Mouse (Mus musculus) forebrain, embryonic 12.5 days (tissue): Measurements from ENCODE around the gene Tmem235. TPM values are rescaled to one million over a fixed set of nuclear protein-coding genes. Genes with fewer than 3 reads are reported as not detected.

Source experiments
- ATAC-seq: fragments of 200-750 bp; cut with Nextera tagmentation; 2 replicates; pipeline ENCODE4 v1.8.0; 2017; ENCODE audit warnings: moderate TSS enrichment; ENCODE audit not compliant: low FRiP score
- H3K27ac ChIP-seq: fragments of 300-500 bp; sonication (generic); 2 replicates; pipeline ENCODE4 v1.5.1; 2016; ENCODE audit warnings: mild to moderate bottlenecking
- H3K27me3 ChIP-seq: fragments of 300-500 bp; sonication (generic); 2 replicates; pipeline ENCODE4 v1.6.1; 2016; ENCODE audit warnings: mild to moderate bottlenecking
- H3K36me3 ChIP-seq: fragments of 300-500 bp; sonication (generic); replicated peaks from 2 replicates; pipeline ENCODE4 v1.6.1; 2016; ENCODE audit warnings: mild to moderate bottlenecking
- H3K4me1 ChIP-seq: fragments of 300-500 bp; sonication (generic); 2 replicates; pipeline ENCODE4 v1.6.1; 2016
- H3K4me2 ChIP-seq: fragments of 300-500 bp; sonication (generic); 2 replicates; pipeline ENCODE4 v1.6.1; 2016; ENCODE audit warnings: mild to moderate bottlenecking, moderate library complexity
- H3K4me3 ChIP-seq: fragments of 300-500 bp; sonication (generic); replicated peaks from 2 replicates; pipeline ENCODE4 v1.5.1; 2016; ENCODE audit warnings: mild to moderate bottlenecking
- H3K9ac ChIP-seq: fragments of 300-500 bp; sonication (generic); 2 replicates; pipeline ENCODE4 v1.6.1; 2016; ENCODE audit warnings: mild to moderate bottlenecking
- H3K9me3 ChIP-seq: fragments of 300-500 bp; sonication (generic); 2 replicates; pipeline ENCODE4 v1.6.1; 2016
- WGBS: fragments of 180-500 bp; shearing (Covaris S2); methylation state at CpG from one replicate; pipeline ENCODE4 v1.1.7; 2016; 5-methylcytosine and 5-hydroxymethylcytosine counted together
- polyA plus RNA-seq: library from polyadenylated mRNA; unstranded; fragments of >200 nt; fragmentation: Nextera tagmentation; extraction: Ambion mirVana; gene quantifications from 2 replicates; pipeline ENCODE4 v1.2.1, GENCODE M21; 2016

Tmem235 gene
- polyA plus RNA-seq, 1 experiment from 2014 or later = not detected

DNA sequence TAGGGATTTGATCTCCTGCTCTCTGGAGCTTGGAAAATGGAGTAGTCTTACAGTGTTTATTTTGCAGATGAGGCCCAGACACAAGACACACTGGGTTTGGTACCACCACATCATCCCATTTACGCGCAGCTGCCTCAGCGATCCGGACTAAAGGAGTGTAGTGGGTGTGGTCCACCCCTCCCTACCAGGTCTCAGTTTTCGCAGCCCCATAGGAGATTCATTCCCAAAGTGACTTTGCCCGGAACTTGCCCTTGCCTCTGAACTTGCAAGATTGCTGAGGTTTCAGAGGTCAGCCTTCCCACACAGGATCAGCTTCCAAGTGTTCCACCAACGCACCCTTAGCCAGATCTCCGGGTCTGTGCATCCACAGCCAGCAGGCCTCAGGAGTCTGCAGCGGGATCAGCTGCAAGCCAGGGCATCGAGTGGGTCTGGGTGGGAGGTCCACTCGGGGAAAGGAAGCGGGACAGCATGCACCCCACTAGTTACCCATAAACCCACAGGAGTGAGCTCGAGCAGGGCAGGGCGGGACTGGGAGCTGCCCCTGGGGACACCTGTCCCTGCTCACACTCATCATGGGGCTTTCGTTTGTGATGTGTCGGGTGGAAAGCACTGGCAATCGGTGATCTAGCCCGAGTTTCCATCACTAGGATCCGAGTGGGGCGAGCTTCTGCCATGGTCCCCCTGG is 27.8 kb downstream of the Tmem235 start:
- Histone ChIP-seq H3K4me3 (peak overlapping the region; percentile 30), H3K9ac (0 out of 2 replicates have a peak overlapping the region, but pooled peaks have one; percentile 41), H3K27me3 (peaks cover 92% of the 10 kb centered on the region), H3K4me2 (peak overlapping the region; percentile 56), H3K27ac (peak overlapping the region; percentile 81; the same call in 1 of the 2 replicates), H3K9me3 (no peaks in the 10 kb centered on the region), H3K4me1 (peaks cover 44% of the 10 kb centered on the region), H3K36me3 (no peaks in the 10 kb centered on the region)
- 11% methylated on average over 20 of the region's 20 CpGs for WGBS
- ATAC-seq = no peak

DNA sequence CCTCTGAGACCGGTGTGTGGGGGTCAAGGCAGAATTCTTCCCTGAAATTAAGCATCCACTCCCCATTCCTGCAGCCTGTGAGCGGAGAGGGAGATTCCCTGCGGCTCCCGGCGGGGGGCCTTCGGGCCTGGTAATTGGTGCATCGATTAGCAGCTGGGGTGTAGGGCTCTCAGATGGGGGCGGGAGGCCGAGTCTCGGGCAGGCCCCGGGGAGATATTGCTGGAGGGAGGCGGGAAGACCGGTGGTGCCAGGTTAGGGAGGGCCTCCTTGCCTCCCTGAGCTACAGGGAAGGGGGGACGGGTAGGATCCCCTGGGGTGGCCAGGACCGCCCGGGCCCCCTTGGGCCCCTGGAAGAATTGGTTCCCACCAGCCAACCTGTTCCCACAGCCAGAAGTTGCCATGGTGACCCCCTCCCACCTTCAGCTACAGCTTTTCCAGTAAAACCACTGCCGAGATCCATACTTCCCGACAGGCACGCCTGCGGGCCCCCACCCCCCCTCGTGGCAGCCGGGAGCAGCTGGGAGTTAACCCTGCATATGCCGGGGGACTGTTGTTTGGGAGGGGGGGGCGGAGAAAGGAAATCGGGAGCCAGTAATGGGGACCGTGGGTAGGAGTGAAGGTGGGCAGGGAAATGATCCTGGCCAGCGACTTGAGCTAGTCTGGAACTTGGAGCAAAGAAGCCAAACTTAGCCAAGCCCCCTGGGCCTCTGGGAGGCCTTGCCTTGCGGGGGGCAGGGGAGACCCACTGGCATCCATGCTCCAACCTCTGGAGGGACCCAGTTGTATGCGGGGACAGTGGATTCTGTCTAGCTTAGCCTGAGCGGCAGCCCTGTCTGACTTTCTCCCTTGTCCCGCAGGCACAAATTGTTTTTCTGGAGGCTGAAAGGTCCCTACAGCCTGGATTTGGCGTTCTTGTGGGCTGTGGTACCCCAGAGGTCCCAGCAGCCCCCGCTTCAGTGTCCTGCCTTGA is 28.6 kb downstream of the Tmem235 start:
- WGBS = 1% methylated on average over 33 of the region's 33 CpGs
- no peaks in the 10 kb centered on the region for H3K9me3 ChIP-seq
- peak overlapping the region; percentile 56 for H3K4me2 ChIP-seq
- H3K27ac ChIP-seq = peak overlapping the region; percentile 81
- peak overlapping the region; percentile 41; the same call in 1 of the 2 replicates for H3K9ac ChIP-seq
- H3K27me3 ChIP-seq = peaks cover 93% of the 10 kb centered on the region
- peak overlapping the region; percentile 30 for H3K4me3 ChIP-seq
- no peaks in the 10 kb centered on the region for H3K36me3 ChIP-seq
- peaks cover 44% of the 10 kb centered on the region for H3K4me1 ChIP-seq
- peak; percentile 47 for ATAC-seq

DNA sequence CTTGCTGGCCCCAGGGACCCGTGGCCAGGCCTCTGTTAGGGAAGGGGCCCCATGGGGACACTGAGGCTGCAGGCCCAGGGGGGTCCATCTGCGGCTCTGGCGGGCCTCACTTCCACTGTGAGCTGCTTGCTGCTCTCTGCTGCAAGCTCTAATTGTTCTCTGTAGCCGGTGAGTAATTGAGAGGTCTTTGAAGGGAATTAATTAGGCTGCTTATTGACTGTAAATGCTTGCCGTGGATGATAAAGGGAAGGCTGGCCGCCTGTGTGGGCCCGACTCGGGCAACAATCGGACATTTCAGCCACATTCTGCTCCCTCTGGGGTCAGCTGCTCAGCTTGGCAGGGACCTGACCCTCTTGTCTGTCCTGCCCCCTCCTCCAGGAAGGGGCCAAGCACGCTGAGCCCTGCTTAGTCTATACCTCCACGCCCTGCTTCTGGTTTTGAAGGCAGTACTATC is 29.4 kb downstream of the Tmem235 start:
- H3K4me3 ChIP-seq = peak overlapping the region; percentile 30; the same call in 1 of the 2 replicates
- H3K9ac ChIP-seq = peak overlapping the region; percentile 41; the same call in 1 of the 2 replicates
- H3K27me3 ChIP-seq = peaks cover 93% of the 10 kb centered on the region
- peak overlapping the region; percentile 81 for H3K27ac ChIP-seq
- peaks cover 44% of the 10 kb centered on the region for H3K4me1 ChIP-seq
- peak; percentile 71 for ATAC-seq
- no peaks in the 10 kb centered on the region for H3K36me3 ChIP-seq
- H3K9me3 ChIP-seq = no peaks in the 10 kb centered on the region
- WGBS = 2% methylated on average over 11 of the region's 11 CpGs
- H3K4me2 ChIP-seq = peak overlapping the region; percentile 56

DNA sequence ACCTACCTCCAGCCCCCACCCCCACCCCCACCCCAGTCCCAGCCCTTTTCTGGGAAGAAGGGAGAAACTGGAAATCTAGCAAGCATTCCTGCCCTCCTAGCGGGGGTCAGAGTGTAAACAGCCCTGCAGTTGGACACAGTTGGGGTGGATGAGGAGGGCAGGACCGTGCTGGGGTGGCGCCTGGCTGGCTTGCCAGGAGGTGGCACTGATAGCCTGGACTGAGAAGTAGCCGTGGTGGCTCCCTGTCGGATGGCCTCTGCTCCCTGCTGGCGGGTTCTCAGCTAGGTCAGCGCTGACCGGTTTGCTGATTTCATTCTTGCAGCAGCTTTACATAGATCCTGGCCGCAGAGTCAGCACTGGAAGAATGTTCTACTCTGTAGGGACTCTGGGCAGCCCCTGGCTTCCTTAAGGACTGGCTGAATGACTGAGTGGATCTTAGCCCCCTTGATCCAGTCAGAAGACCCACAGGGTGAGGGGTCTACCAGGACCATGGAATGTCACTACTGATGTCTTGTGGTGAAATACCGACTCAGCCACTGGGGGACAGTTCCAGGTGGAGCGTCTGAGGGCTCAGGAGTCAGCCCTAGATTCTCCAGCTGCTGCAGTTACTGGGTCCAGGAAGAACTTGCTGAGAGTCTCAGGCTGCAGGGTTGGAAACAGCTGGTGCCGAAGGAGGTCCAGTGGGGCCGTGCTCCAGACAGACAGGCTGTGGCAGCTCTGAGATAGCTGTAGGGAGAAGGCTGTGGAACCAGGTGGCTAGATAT is 30.1 kb downstream of the Tmem235 start:
- Histone ChIP-seq H3K4me3 (no peak overlapping the region), H3K9me3 (no peaks in the 10 kb centered on the region), H3K36me3 (no peaks in the 10 kb centered on the region), H3K4me1 (peaks cover 44% of the 10 kb centered on the region), H3K4me2 (peak overlapping the region; percentile 56), H3K9ac (0 out of 2 replicates have a peak overlapping the region, but pooled peaks have one; percentile 41), H3K27ac (peak overlapping the region; percentile 81), H3K27me3 (peaks cover 95% of the 10 kb centered on the region)
- WGBS = 14% methylated on average over 13 of the region's 13 CpGs
- ATAC-seq = peak; percentile 51

DNA sequence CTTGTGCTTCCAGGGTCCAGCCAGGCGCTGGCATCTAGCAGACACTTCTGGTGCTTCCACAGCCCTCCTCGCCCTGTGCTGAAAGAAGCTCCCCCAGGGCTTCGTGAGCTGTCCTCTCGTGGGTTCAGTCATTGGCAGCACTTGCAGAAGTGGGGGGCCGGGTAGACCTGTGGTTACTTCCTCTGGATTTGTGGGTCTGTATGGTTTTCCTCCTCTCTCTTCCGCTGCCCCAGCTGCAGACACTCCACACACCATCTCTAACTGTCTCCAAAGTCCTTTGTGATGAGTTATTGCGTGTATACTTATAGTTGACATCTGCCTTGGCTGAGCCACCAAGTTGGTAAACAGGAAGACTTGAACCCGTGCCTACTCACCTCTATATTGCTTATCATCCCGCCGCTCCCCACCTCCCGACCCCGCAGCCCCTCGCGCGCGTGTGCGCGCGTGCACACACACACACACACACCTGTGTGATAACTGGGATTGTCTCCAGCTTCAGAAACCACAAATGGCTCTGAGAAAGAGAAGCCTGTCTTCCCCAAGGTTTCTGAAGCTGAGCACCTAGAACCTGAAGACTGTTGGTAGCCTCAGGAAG is 31.1 kb downstream of the Tmem235 start:
- Histone ChIP-seq H3K9ac (no peak overlapping the region), H3K9me3 (no peaks in the 10 kb centered on the region), H3K4me1 (peaks cover 44% of the 10 kb centered on the region), H3K36me3 (no peaks in the 10 kb centered on the region), H3K27ac (no peak overlapping the region), H3K4me2 (no peak overlapping the region), H3K27me3 (peaks cover 93% of the 10 kb centered on the region), H3K4me3 (no peak overlapping the region)
- WGBS = 90% methylated on average over 19 of the region's 19 CpGs
- ATAC-seq = no peak

DNA sequence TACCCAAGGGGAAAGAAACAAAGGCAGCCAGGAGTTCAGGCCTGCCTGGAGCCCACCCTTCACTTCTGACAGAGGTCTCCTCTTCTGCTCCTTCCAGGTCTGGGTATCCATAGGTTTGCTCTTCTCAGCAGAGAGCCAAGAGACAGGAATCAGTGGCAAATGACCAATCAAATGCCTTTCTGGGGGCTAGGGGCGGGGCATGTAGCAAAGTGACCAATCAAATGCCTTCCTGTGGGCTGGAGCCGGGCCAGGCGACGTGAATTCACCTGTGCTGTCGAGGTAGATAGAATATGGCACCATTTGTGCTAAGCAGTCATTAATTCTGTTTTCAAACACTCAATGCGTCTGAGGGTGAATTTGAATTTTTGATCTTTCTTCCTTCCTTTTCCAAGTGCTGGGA is 31.6 kb downstream of the Tmem235 start:
- H3K9me3 ChIP-seq = no peaks in the 10 kb centered on the region
- H3K9ac ChIP-seq = no peak overlapping the region
- no peak overlapping the region for H3K4me3 ChIP-seq
- WGBS = 55% methylated on average over 6 of the region's 6 CpGs
- H3K4me2 ChIP-seq = no peak overlapping the region
- H3K27me3 ChIP-seq = peaks cover 88% of the 10 kb centered on the region
- no peak for ATAC-seq
- no peaks in the 10 kb centered on the region for H3K36me3 ChIP-seq
- H3K27ac ChIP-seq = no peak overlapping the region
- H3K4me1 ChIP-seq = peaks cover 44% of the 10 kb centered on the region

DNA sequence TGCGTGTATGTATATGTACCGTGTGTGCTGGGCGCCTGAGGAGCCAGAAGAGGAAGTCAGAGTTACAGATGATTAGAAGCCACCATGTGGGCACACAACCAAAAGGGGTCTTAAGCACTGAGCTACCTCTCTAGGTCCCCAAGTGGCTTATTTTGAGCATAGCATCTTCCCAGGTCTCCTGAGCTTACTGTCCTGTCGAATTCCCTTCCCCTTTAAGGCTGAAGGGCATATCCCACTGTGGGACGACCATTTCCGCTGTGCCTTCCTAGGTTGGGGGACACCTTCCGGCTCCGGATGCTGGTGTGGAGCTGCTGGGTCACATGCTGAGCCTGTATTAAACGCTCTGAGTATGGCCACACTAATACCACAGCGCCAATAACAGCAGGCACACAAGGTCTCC is 34.1 kb downstream of the Tmem235 start:
- ATAC-seq = no peak
- Histone ChIP-seq H3K27me3 (peaks cover 65% of the 10 kb centered on the region), H3K4me1 (peaks cover 26% of the 10 kb centered on the region), H3K9ac (no peak overlapping the region), H3K4me2 (no peak overlapping the region), H3K9me3 (no peaks in the 10 kb centered on the region), H3K4me3 (no peak overlapping the region), H3K36me3 (no peaks in the 10 kb centered on the region), H3K27ac (no peak overlapping the region)
- 67% methylated on average over 10 of the region's 10 CpGs for WGBS

DNA sequence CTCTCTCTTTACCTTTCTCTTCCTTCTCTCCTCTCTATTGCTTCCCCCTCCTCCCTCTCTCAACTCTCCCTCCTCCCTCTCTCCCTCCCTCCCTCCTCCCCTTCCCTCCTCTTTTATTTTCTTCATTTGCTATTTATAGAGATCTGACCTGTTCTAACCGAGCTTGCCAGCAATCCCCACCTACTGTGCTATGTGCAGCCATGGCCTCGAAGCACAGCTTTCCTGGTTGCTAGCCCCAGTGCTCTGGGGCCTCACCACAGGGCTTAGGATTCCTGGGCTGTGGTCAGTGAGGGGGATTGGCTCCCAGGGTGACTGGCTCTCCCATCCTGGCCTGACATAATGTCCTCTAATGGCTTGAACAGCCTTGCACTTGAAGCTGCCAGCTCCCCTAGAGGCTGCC is 36.0 kb downstream of the Tmem235 start:
- H3K27me3 ChIP-seq = peaks cover 48% of the 10 kb centered on the region

DNA sequence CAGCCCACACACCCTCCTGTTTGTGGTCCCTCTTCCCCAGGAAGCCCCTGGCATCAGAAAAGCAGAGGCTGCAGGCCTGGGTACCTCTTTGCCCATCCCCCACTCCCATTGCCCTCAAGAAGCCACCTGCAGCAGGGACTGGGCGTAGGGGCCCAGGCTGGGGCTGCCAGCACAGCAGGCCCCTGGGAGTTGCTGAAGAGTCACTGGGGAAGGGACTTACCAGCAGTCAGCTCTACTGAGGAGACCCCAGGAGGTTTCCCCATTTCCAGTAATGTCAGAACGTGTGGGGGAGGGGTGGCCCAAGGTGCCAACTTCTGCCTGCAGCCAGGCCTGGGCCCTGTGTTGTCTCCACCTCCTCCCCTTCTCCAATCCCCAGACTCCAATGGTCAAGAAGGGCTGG is 41.7 kb downstream of the Tmem235 start:
- no peak for ATAC-seq
- Histone ChIP-seq H3K27ac (no peak overlapping the region), H3K9me3 (no peaks in the 10 kb centered on the region), H3K27me3 (no peaks in the 10 kb centered on the region), H3K36me3 (no peaks in the 10 kb centered on the region), H3K9ac (no peak overlapping the region), H3K4me2 (no peak overlapping the region), H3K4me1 (peaks cover 3% of the 10 kb centered on the region; the same call in 1 of the 2 replicates), H3K4me3 (no peak overlapping the region)
- 61% methylated on average over 2 of the region's 2 CpGs for WGBS

More for the DNA sequence above, 36.0 kb downstream of the Tmem235 start:
- no peak overlapping the region for H3K4me2 ChIP-seq
- no peak overlapping the region for H3K4me3 ChIP-seq
- H3K27ac ChIP-seq = no peak overlapping the region
- H3K4me1 ChIP-seq = peaks cover 7% of the 10 kb centered on the region; the same call in 1 of the 2 replicates
- 47% methylated on average over 2 of the region's 2 CpGs for WGBS
- ATAC-seq = no peak
- no peaks in the 10 kb centered on the region for H3K9me3 ChIP-seq
- no peak overlapping the region for H3K9ac ChIP-seq
- H3K36me3 ChIP-seq = no peaks in the 10 kb centered on the region

DNA sequence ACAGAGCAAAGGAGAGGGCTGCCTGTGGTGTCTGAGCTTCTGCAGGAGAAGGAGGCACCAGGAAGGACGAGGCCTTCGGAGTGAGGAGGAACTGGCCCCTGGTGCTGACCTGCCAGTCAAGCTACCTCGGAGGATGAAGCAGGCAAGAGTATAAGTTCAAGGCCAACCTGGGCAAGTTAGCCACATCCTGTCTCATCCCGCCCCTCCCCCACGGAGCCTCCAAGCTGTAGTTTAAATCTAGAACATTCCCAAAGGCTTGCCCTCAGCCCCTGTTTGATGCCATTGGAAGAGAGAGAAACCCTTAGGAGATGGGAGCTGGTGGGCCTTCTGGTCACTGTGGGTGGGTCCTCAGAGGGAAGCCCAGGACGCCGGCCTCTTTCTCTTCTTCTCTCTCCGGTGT is 43.9 kb downstream of the Tmem235 start:
- H3K9ac ChIP-seq = no peak overlapping the region
- H3K4me3 ChIP-seq = no peak overlapping the region
- H3K4me1 ChIP-seq = peaks cover 3% of the 10 kb centered on the region; the same call in 1 of the 2 replicates
- no peaks in the 10 kb centered on the region for H3K9me3 ChIP-seq
- H3K36me3 ChIP-seq = no peaks in the 10 kb centered on the region
- ATAC-seq = no peak
- H3K27me3 ChIP-seq = no peaks in the 10 kb centered on the region
- WGBS = 89% methylated on average over 8 of the region's 8 CpGs
- no peak overlapping the region for H3K27ac ChIP-seq
- no peak overlapping the region for H3K4me2 ChIP-seq

DNA sequence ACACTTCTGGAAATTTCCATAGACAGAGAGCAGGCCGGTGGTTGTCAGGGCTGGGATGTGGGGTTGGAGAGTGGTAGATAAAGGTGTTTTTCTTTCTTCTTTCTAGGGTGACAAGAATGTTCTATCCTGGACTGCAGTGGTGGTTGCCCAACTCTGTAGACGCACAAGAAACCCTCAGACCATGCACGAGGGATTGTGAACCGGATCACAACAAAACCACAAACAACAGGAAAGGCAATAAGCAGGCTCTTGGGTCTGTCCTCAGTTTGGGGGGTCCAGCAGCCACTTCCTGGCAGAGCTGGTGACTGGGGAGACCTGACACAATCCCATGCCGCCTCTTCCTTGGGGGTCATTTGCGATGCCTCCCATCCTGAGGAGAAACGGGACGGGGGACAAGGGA is 48.8 kb downstream of the Tmem235 start:
- H3K9me3 ChIP-seq = no peaks in the 10 kb centered on the region
- H3K36me3 ChIP-seq = no peaks in the 10 kb centered on the region
- H3K9ac ChIP-seq = no peak overlapping the region
- H3K4me3 ChIP-seq = no peak overlapping the region
- no peak overlapping the region for H3K4me2 ChIP-seq
- H3K27ac ChIP-seq = no peak overlapping the region
- H3K4me1 ChIP-seq = 0 out of 2 replicates have a peak, but pooled peaks cover 6% of the 10 kb centered on the region
- WGBS = 92% methylated on average over 8 of the region's 8 CpGs
- H3K27me3 ChIP-seq = no peaks in the 10 kb centered on the region
- ATAC-seq = no peak
